Mouse (Mus musculus) liver, adult 2 months (tissue): ENCODE data around the gene Mtx1. TPM values are rescaled to one million over a fixed set of nuclear protein-coding genes. Genes with fewer than 3 reads are reported as not detected.

ENCODE experiments used
- DNase-seq: peaks from one replicate; pipeline ENCODE4 v3.0.0-alpha.2; 2011; ENCODE audit warnings: low read depth, low spot score; ENCODE audit errors: extremely low read depth
- H3K27ac ChIP-seq: fragments of 200-500 bp; replicated peaks from 2 replicates; pipeline ENCODE4 v1.5.1; 2012; ENCODE audit warnings: low read depth, mild to moderate bottlenecking, control low read depth, inconsistent platforms, low read length; ENCODE audit not compliant: insufficient read depth
- H3K27me3 ChIP-seq: fragments of 200-500 bp; 2 replicates; pipeline ENCODE4 v1.6.1; 2012; ENCODE audit warnings: mild to moderate bottlenecking, moderate library complexity, low read length, inconsistent platforms; ENCODE audit not compliant: control insufficient read depth, insufficient read depth
- H3K36me3 ChIP-seq: fragments of 200-500 bp; 2 replicates; pipeline ENCODE4 v1.6.1; 2012; ENCODE audit warnings: low read length, inconsistent platforms; ENCODE audit not compliant: control insufficient read depth, insufficient read depth
- H3K4me1 ChIP-seq: fragments of 200-500 bp; 2 replicates; pipeline ENCODE4 v1.6.1; 2011; ENCODE audit warnings: low read length; ENCODE audit not compliant: control insufficient read depth, insufficient read depth
- H3K4me3 ChIP-seq: fragments of 200-500 bp; 2 replicates; pipeline ENCODE4 v1.5.1; 2011; ENCODE audit warnings: low read depth, mild to moderate bottlenecking, control low read depth, low read length, moderate library complexity; ENCODE audit not compliant: insufficient read depth
- H3K79me2 ChIP-seq: fragments of 200-500 bp; 2 replicates; pipeline ENCODE4 v1.6.1; 2012; ENCODE audit warnings: inconsistent platforms, mild to moderate bottlenecking, low read length, moderate library complexity; ENCODE audit not compliant: control insufficient read depth, insufficient read depth
- H3K9ac ChIP-seq: fragments of 200-500 bp; 2 replicates; pipeline ENCODE4 v1.6.1; 2012; ENCODE audit warnings: low read depth, mild to moderate bottlenecking, control low read depth, inconsistent platforms, low read length
- CTCF ChIP-seq: fragments of 200-500 bp; IDR thresholded peaks from 2 replicates; pipeline ENCODE4 v1.5.1; 2011; ENCODE audit warnings: low read depth, low read length, control low read depth
- POLR2A ChIP-seq: fragments of 200-500 bp; IDR thresholded peaks from 2 replicates; pipeline ENCODE4 v1.6.1; 2011; ENCODE audit warnings: low read length, control low read depth; ENCODE audit not compliant: insufficient read depth; ENCODE audit errors: extremely low read depth
- WGBS: fragments of 180-500 bp; shearing (Covaris S2); methylation state at CpG from one replicate; pipeline ENCODE4 v1.1.7; 2018; 5-methylcytosine and 5-hydroxymethylcytosine counted together
- polyA plus RNA-seq: library from polyadenylated mRNA; depleted of rRNA; stranded (reverse); fragments of >200 nt; gene quantifications from 2 replicates; pipeline ENCODE4 v1.2.3, GENCODE M21; 2012
- total RNA-seq: library from RNA; depleted of rRNA; stranded (reverse); fragments of >200 nt; gene quantifications from 2 replicates; pipeline ENCODE4 v1.2.3, GENCODE M21; 2014

The Mtx1 gene
- total and polyA plus RNA-seq, 2 experiments: 105 to 167 TPM

DNA sequence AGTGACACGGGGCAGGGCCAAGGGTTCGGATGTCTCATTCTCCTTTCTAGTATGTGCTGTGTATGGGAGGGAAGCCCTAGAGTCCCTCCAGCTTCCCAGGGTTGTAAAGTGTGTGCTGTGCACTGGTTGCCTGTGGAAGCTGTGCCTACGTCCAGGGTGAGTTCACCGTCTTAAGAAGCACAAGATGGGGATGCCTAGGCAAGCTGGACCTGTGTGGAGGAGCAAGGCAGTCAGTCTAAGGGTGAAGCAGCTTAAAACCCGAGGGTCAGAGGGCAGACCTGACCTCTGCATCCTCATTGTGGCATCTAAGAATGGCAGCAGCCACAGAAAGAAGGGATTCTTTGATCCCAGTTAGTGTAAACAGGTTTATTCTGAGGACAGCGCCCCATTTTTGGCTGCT is 18.2 kb downstream of the Mtx1 start:
- no peak overlapping the region for H3K4me3 ChIP-seq
- H3K27me3 ChIP-seq: no peaks in the 10 kb centered on the region
- 90% methylated on average over 6 of the region's 6 CpGs for WGBS
- no peak for TF ChIP-seq POLR2A
- TF ChIP-seq CTCF: no peak
- no peak overlapping the region for H3K9ac ChIP-seq
- peaks cover 12% of the 10 kb centered on the region; the same call in 1 of the 2 replicates for H3K36me3 ChIP-seq
- H3K79me2 ChIP-seq: no peaks in the 10 kb centered on the region
- no peaks in the 10 kb centered on the region for H3K4me1 ChIP-seq
- H3K27ac ChIP-seq: no peak overlapping the region
- no peak for DNase-seq

GRCm38 (mm10) chr3:89208075-89208657 is 18.7 kb downstream of the Mtx1 start:
- peaks cover 3% of the 10 kb centered on the region for H3K4me1 ChIP-seq
- no peak for DNase-seq
- 93% methylated on average over 13 of the region's 13 CpGs for WGBS
- H3K27ac ChIP-seq: no peak overlapping the region
- H3K27me3 ChIP-seq: no peaks in the 10 kb centered on the region
- H3K79me2 ChIP-seq: peaks cover 3% of the 10 kb centered on the region; the same call in 1 of the 2 replicates
- H3K4me3 ChIP-seq: no peak overlapping the region
- no peak overlapping the region for H3K9ac ChIP-seq
- peaks cover 12% of the 10 kb centered on the region; the same call in 1 of the 2 replicates for H3K36me3 ChIP-seq
- no peak for TF ChIP-seq POLR2A
- TF ChIP-seq CTCF: no peak

GRCm38 (mm10) chr3:89206695-89207094 is 20.2 kb downstream of the Mtx1 start:
- 87% methylated on average over 2 of the region's 2 CpGs for WGBS
- Histone ChIP-seq H3K79me2 (peaks cover 5% of the 10 kb centered on the region; the same call in 1 of the 2 replicates), H3K27ac (no peak overlapping the region), H3K4me3 (no peak overlapping the region), H3K4me1 (peaks cover 4% of the 10 kb centered on the region), H3K36me3 (peaks cover 12% of the 10 kb centered on the region; the same call in 1 of the 2 replicates), H3K27me3 (no peaks in the 10 kb centered on the region), H3K9ac (no peak overlapping the region)
- TF ChIP-seq CTCF (no peak), POLR2A (no peak)
- no peak for DNase-seq

GRCm38 (mm10) chr3:89206079-89206478 is 20.8 kb downstream of the Mtx1 start:
- H3K4me1 ChIP-seq: peaks cover 4% of the 10 kb centered on the region
- 96% methylated on average over 7 of the region's 7 CpGs for WGBS
- no peak overlapping the region for H3K4me3 ChIP-seq
- H3K27me3 ChIP-seq: no peaks in the 10 kb centered on the region
- H3K79me2 ChIP-seq: peaks cover 5% of the 10 kb centered on the region; the same call in 1 of the 2 replicates
- no peak for DNase-seq
- peaks cover 12% of the 10 kb centered on the region; the same call in 1 of the 2 replicates for H3K36me3 ChIP-seq
- H3K27ac ChIP-seq: no peak overlapping the region
- no peak for TF ChIP-seq CTCF
- no peak for TF ChIP-seq POLR2A
- H3K9ac ChIP-seq: no peak overlapping the region

- peak overlapping the region; percentile 55 for H3K4me3 ChIP-seq
- WGBS: 30% methylated on average over 5 of the region's 5 CpGs
- DNase-seq: no peak
- H3K79me2 ChIP-seq: peaks cover 5% of the 10 kb centered on the region; the same call in 1 of the 2 replicates
- TF ChIP-seq CTCF (no peak), POLR2A (no peak)
- peaks cover 10% of the 10 kb centered on the region; the same call in 1 of the 2 replicates for H3K36me3 ChIP-seq
- H3K27me3 ChIP-seq: no peaks in the 10 kb centered on the region
- H3K4me1 ChIP-seq: peaks cover 4% of the 10 kb centered on the region
- peak overlapping the region; percentile 38 for H3K27ac ChIP-seq
- H3K9ac ChIP-seq: peak overlapping the region; percentile 69
Measured at GRCm38 (mm10) chr3:89203142-89203514, 23.8 kb downstream of the Mtx1 start.
